Mouse (Mus musculus) forelimb bud, embryonic 11.5 days (tissue): Measurements from ENCODE around the gene Fam209.

ENCODE experiments used
- DNase-seq: peaks from one replicate; pipeline ENCODE4 v3.0.0-alpha.2; 2012; ENCODE audit warnings: low read depth, low spot score

Gene Fam209

DNA sequence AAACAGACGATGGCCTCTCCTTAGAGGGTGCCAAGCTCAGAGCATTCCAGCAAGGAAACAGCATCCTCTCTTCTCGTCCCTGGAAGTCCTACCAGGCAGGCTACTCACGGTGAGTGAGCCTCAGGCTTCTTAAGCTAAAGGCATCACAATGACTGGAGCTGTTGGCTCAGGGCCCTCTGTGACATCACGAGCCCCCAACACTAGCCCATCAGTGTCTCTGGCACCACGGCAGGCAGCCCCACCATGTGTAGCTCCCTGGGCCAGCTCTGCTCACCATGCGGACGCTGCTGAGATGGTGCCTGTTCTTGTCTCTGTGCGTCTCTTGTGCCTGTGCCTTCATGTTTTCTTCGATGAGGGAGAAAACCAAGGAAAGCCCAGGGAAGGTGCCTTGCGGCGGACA is at the start of gene Fam209:
TSS of gene Fam209 (plus strand) at position 203 of the 400 bp plus-strand sequence.
- DNase-seq: no peak

- DNase-seq: no peak
These were observed 41.7 kb upstream of the Fam209 start for GRCm38 (mm10) chr2:172430609-172431008.

GRCm38 (mm10) chr2:172433746-172434145 is 38.6 kb upstream of the Fam209 start:
- no peak for DNase-seq

- DNase-seq: no peak
These were observed 34.9 kb upstream of the Fam209 start for GRCm38 (mm10) chr2:172437371-172437952.

- DNase-seq: peak; percentile 99
These were observed 32.3 kb upstream of the Fam209 start, which contains the start of gene Rtf2 for GRCm38 (mm10) chr2:172439843-172440639. TSS of gene Rtf2 (plus strand) at chr2:172440556.

GRCm38 (mm10) chr2:172440640-172441005 is 31.7 kb upstream of the Fam209 start:
- no peak for DNase-seq

DNA sequence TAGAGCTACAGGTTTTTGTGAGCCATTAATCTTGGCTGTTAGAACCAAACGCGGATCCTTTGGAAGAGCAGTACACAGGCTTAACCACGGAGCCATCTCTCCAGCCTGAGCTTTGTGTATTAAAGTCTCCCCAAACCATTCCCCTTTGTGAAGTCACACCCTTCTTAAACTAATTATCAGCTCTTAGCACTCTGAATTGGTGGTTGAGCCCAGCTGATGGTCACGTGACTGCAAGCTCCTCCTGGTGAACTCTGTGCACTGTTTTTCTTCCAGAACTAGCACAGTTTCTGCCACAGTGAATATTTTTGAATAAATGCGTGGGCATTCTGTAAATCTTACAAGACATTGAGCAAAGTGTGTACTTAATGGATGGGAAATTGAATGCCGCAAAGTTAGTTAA is 31.1 kb upstream of the Fam209 start:
- no peak for DNase-seq

- no peak for DNase-seq
These were observed 26.7 kb upstream of the Fam209 start for GRCm38 (mm10) chr2:172445617-172446016.

- DNase-seq: no peak
These were observed 25.0 kb upstream of the Fam209 start for GRCm38 (mm10) chr2:172447317-172447716.

DNA sequence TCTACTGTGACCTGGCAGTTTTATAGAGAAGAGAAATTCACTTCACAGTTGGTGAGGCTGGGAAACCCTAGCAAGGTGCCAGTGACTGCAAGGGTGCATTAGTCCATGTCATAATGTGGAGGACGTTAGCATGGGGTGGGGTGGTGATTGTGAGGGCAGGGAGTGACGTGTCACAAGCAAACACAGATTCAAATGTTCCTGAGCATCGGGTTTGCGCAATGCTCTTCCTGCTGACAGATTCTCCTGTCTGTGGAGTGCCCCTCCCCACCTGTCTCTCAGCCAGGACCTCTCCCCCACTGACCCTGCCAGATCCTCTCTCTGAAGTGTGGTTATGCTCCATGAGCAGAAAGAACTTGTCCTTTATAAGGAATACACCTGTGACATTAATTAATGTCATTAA is 24.0 kb upstream of the Fam209 start:
- no peak for DNase-seq

DNA sequence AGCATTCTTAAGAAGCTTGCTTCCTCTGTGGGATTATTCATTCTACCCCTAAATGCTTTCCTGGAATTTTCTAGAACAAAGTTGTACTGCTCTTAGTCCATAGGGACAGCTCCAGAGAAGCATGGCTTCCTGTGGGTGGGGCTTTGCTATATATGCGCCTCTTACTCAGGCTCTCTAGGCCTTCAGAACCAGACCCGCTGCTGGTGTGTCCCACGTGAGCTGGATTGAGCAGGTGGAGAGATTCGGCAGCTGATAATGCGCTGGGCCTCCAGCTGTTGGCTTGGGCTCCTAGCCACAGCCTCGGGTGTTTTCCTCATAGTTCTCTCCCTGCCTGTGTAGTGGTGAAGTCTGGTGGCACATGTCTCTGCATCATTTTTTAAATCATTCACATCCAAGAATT is 21.7 kb upstream of the Fam209 start:
- DNase-seq: no peak

DNA sequence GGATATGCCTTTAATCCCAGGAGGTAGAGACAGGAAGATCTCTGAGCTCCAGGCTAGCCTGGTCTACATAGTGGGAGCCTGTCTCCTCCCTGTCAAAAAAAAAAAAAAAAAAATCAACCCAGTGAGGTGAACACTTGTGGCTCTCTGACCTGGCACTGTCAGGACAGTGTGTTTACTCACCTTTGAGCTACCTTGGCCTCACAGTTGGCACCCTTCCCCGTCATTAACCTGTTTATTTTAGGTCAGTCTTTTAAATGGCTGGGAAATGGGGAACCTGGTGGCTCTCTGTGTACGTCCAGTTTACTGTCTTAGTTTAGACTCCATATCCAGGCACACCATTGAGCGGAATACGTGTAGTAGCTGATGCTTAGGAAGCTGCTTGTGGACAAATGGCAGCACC is 20.3 kb upstream of the Fam209 start:
- DNase-seq: no peak

GRCm38 (mm10) chr2:172452458-172452857 is 19.9 kb upstream of the Fam209 start:
- no peak for DNase-seq

DNA sequence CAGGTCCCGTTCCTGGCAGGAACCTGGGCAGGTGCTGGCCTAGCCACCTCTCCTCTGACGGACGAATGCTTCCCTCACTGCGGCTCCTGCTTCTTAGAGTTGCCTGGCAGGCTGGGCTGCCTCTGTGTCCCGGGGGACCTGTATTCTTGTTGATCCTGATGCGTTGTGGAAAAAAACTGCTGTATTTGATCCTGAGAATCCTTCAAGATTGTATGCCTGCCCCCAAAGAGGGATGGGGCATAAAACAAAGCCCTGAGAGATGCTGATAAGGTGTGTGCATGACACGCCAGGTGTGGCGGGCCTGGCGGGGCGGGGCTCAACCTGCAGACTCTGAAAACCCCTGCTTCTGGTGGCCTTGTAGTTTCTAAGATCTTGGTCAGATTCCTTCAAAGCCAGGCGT is 13.8 kb upstream of the Fam209 start, which contains the start of gene Gcnt7:
TSS of gene Gcnt7 (minus strand) at position 101 of the 400 bp plus-strand sequence.
- DNase-seq: no peak

DNA sequence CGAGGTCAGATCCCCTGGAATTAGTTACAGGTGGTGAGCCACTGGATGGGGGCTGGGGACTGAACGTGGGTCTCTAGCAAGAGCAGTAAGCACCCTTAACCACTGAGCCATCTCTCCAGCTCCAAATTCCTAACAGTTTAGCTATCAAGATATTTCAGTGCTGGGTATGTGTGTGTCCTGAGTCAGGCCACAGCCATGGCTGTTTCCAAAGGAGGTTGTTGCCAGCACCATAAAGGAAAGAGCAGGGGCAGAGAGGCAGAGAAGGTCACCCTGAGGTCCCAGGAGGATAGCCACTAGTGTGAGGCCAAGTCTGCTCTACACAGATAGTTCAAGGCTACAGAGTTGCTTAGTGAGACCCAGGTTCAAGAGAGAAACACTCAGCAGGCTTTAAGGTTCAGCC is 11.7 kb upstream of the Fam209 start:
- DNase-seq: no peak

- no peak for DNase-seq
These were observed 9.5 kb upstream of the Fam209 start for GRCm38 (mm10) chr2:172462813-172463212.

- DNase-seq: no peak
These were observed 5.7 kb upstream of the Fam209 start for GRCm38 (mm10) chr2:172466427-172467132.

GRCm38 (mm10) chr2:172467206-172467605 is 5.1 kb upstream of the Fam209 start:
- DNase-seq: no peak

GRCm38 (mm10) chr2:172468346-172468819 is 3.9 kb upstream of the Fam209 start:
- no peak for DNase-seq

GRCm38 (mm10) chr2:172473591-172473990 is 1.3 kb downstream of the Fam209 start:
- DNase-seq: no peak

DNA sequence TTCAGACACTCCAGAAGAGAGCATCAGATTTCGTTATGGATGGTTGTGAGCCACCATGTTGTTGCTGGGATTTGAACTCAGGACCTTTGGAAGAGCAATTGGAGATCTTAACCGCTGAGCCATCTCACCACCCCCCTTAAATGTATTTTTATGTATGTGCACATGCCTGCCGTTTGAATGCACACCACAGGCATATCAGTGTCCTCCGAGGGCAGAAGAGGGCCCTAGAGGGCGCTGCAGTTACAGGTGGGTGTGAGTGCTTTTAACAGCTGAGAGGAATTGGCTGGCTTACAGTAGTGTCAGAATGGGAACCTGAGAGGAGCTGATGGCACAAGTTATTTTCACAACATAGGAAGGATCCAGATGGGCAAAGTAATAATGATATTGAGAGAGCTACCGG is 2.6 kb downstream of the Fam209 start:
- peak; percentile 32 for DNase-seq

- DNase-seq: no peak
These were observed 4.5 kb downstream of the Fam209 start for GRCm38 (mm10) chr2:172476707-172477260.
